Mouse (Mus musculus) lung, postnatal 0 days (tissue): ENCODE measurements around the gene Hnrnpll. TPM values are rescaled to one million over a fixed set of nuclear protein-coding genes. Genes with fewer than 3 reads are reported as not detected.

ENCODE experiments used
- ATAC-seq: fragments of 200-750 bp; cut with Nextera tagmentation; 2 replicates; pipeline ENCODE4 v1.8.0; 2017; ENCODE audit warnings: moderate library complexity
- DNase-seq: peaks from one replicate; pipeline ENCODE4 v3.0.0-alpha.2; 2016; ENCODE audit warnings: low spot score
- H3K27ac ChIP-seq: fragments of 300-500 bp; sonication (generic); 2 replicates; pipeline ENCODE4 v1.5.1; 2014; ENCODE audit warnings: antibody characterized with exemption, mild to moderate bottlenecking, low read length, mixed read lengths
- H3K27me3 ChIP-seq: fragments of 300-500 bp; sonication (generic); replicated peaks from 2 replicates; pipeline ENCODE4 v1.6.1; 2014; ENCODE audit warnings: low read length, mixed read lengths; ENCODE audit not compliant: insufficient read depth
- H3K36me3 ChIP-seq: fragments of 300-500 bp; sonication (generic); 2 replicates; pipeline ENCODE4 v1.6.1; 2014; ENCODE audit warnings: low read length, mixed read lengths; ENCODE audit not compliant: insufficient read depth
- H3K4me1 ChIP-seq: fragments of 300-500 bp; sonication (generic); 2 replicates; pipeline ENCODE4 v1.6.1; 2014; ENCODE audit warnings: antibody characterized with exemption, low read depth, low read length, mixed read lengths; ENCODE audit not compliant: insufficient read depth
- H3K4me2 ChIP-seq: fragments of 300-500 bp; sonication (generic); replicated peaks from 2 replicates; pipeline ENCODE4 v1.6.1; 2014; ENCODE audit warnings: low read depth, mild to moderate bottlenecking, low read length, moderate library complexity, mixed read lengths
- H3K4me3 ChIP-seq: fragments of 300-500 bp; sonication (generic); 2 replicates; pipeline ENCODE4 v1.5.1; 2014; ENCODE audit warnings: low read depth, low read length
- H3K9ac ChIP-seq: fragments of 300-500 bp; sonication (generic); replicated peaks from 2 replicates; pipeline ENCODE4 v1.6.1; 2014; ENCODE audit warnings: low read depth, mild to moderate bottlenecking
- H3K9me3 ChIP-seq: fragments of 300-500 bp; sonication (generic); 2 replicates; pipeline ENCODE4 v1.6.1; 2016; ENCODE audit warnings: low read length, mixed read lengths
- CTCF ChIP-seq: IDR thresholded peaks from 2 replicates; pipeline ENCODE4 v1.5.1; 2016; ENCODE audit warnings: antibody characterized with exemption, mild to moderate bottlenecking
- EP300 ChIP-seq: IDR thresholded peaks from 2 replicates; pipeline ENCODE4 v1.6.1; 2016; ENCODE audit warnings: antibody characterized with exemption, mild to moderate bottlenecking, control low read depth
- WGBS: fragments of 180-500 bp; shearing (Covaris S2); extraction: QIAGEN DNeasy Blood & Tissue Kit; methylation state at CpG from one replicate; pipeline ENCODE4 v1.1.7; 2014; 5-methylcytosine and 5-hydroxymethylcytosine counted together
- polyA plus RNA-seq: library from polyadenylated mRNA; unstranded; fragments of >200 nt; fragmentation: Nextera tagmentation; extraction: Ambion mirVana; gene quantifications from 2 replicates; pipeline ENCODE4 v1.2.1, GENCODE M21; 2015

The Hnrnpll gene
- polyA plus RNA-seq, 1 experiment from 2014 or later: 30.2 TPM

- ATAC-seq: no peak
- WGBS: 67% methylated on average over 5 of the region's 5 CpGs
- Histone ChIP-seq H3K4me1 (no peaks in the 10 kb centered on the region), H3K27me3 (no peaks in the 10 kb centered on the region), H3K36me3 (no peaks in the 10 kb centered on the region), H3K9ac (no peak overlapping the region), H3K4me3 (no peak overlapping the region), H3K27ac (no peak overlapping the region), H3K4me2 (no peak overlapping the region), H3K9me3 (no peaks in the 10 kb centered on the region)
- TF ChIP-seq EP300: no peak
- no peak for TF ChIP-seq CTCF
- no peak for DNase-seq
These were observed 63.1 kb downstream of the Hnrnpll start for GRCm38 (mm10) chr17:79998986-79999385.

- Histone ChIP-seq H3K4me1 (no peaks in the 10 kb centered on the region), H3K9me3 (no peaks in the 10 kb centered on the region), H3K4me3 (no peak overlapping the region), H3K4me2 (no peak overlapping the region), H3K36me3 (no peaks in the 10 kb centered on the region), H3K27ac (no peak overlapping the region), H3K9ac (no peak overlapping the region), H3K27me3 (no peaks in the 10 kb centered on the region)
- 76% methylated on average over 3 of the region's 3 CpGs for WGBS
- ATAC-seq: no peak
- DNase-seq: no peak
- TF ChIP-seq EP300: no peak
These were observed 66.9 kb downstream of the Hnrnpll start for GRCm38 (mm10) chr17:79995091-79995691.

GRCm38 (mm10) chr17:79992114-79992513 is 70.0 kb downstream of the Hnrnpll start:
- Histone ChIP-seq H3K36me3 (no peaks in the 10 kb centered on the region), H3K27ac (no peak overlapping the region), H3K4me1 (no peaks in the 10 kb centered on the region), H3K4me2 (no peak overlapping the region), H3K27me3 (no peaks in the 10 kb centered on the region), H3K9ac (no peak overlapping the region), H3K4me3 (no peak overlapping the region), H3K9me3 (no peaks in the 10 kb centered on the region)
- DNase-seq: no peak
- 85% methylated on average over 3 of the region's 3 CpGs for WGBS
- ATAC-seq: no peak
- TF ChIP-seq CTCF (no peak), EP300 (no peak)

- 58% methylated on average over 12 of the region's 12 CpGs for WGBS
- H3K9ac ChIP-seq: no peak overlapping the region
- no peak overlapping the region for H3K4me3 ChIP-seq
- ATAC-seq: no peak
- no peak overlapping the region for H3K27ac ChIP-seq
- no peaks in the 10 kb centered on the region for H3K9me3 ChIP-seq
- TF ChIP-seq CTCF (no peak), EP300 (no peak)
- H3K4me2 ChIP-seq: no peak overlapping the region
- H3K4me1 ChIP-seq: no peaks in the 10 kb centered on the region
- H3K27me3 ChIP-seq: no peaks in the 10 kb centered on the region
- H3K36me3 ChIP-seq: no peaks in the 10 kb centered on the region
- DNase-seq: no peak
These were observed 70.8 kb downstream of the Hnrnpll start for GRCm38 (mm10) chr17:79991166-79991958.

- DNase-seq (no peak), ATAC-seq (no peak)
- Histone ChIP-seq H3K27me3 (no peaks in the 10 kb centered on the region), H3K36me3 (no peaks in the 10 kb centered on the region), H3K4me2 (no peak overlapping the region), H3K27ac (no peak overlapping the region), H3K9me3 (no peaks in the 10 kb centered on the region), H3K9ac (no peak overlapping the region), H3K4me1 (no peaks in the 10 kb centered on the region), H3K4me3 (no peak overlapping the region)
- WGBS: 72% methylated on average over 7 of the region's 7 CpGs
- no peak for TF ChIP-seq EP300
- TF ChIP-seq CTCF: no peak
These were observed 72.0 kb downstream of the Hnrnpll start for GRCm38 (mm10) chr17:79990161-79990560.

GRCm38 (mm10) chr17:79984450-79984849 is 77.7 kb downstream of the Hnrnpll start:
- no peak for TF ChIP-seq CTCF
- TF ChIP-seq EP300: no peak
- no peaks in the 10 kb centered on the region for H3K27me3 ChIP-seq
- WGBS: 95% methylated on average over 7 of the region's 7 CpGs
- no peak overlapping the region for H3K4me2 ChIP-seq
- H3K9me3 ChIP-seq: no peaks in the 10 kb centered on the region
- no peak overlapping the region for H3K4me3 ChIP-seq
- no peak overlapping the region for H3K27ac ChIP-seq
- H3K9ac ChIP-seq: no peak overlapping the region
- no peak for DNase-seq
- no peaks in the 10 kb centered on the region for H3K4me1 ChIP-seq
- H3K36me3 ChIP-seq: no peaks in the 10 kb centered on the region
- ATAC-seq: no peak
